Mouse (Mus musculus): Measurements from ENCODE around the gene Scube3.

Gene Scube3

DNA sequence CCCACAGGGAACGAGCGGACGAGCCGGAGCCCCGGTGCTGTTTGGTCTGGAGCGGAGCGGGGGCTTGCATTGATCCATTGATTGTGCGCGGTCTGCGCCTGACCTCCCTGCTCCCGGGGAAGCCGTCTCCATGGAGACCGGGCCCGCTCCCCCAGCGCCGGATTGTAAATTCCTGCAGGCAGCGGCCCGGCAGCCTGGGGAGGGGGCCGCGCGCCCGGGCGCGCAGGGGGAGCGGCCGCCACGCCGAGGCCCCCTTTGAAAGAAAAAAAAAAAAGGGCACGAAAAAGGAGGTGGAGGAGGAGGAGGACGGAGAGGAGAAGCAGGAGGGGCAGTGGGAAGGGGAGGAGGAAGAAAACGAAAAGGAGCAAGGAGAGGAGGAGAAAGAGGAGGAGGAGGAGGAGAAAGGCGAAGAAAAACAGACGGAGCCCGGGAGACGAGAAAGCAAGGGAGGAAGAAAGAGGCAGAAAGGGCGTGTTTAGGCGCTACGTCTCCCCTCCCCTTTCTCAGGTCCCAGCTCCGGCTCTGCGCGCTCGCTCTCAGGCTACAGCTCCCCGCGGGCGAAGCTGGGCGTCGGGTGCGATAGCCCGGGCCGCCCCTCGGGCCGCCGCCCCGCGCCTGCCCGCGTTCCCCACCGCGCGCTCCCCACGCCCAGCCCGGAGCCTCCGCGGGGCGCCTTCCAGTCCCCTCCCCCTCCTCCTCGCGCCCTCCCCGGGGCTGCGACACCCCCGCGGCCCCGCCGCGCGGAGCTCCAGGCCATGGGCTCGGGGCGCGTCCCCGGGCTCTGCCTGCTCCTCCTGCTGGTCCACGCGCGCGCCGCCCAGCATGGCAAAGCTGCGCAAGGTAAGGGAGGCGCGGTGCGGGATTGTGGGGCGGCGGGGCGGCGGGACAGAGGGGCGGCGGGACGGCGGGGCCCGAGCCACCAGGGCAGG, at the start of gene Scube3:
Scube3 (plus strand) TSS at position 371 of the 929 bp plus-strand sequence.
- no peak for DNase-seq (ENCODE audit: low spot score in 2 of 2)

DNA sequence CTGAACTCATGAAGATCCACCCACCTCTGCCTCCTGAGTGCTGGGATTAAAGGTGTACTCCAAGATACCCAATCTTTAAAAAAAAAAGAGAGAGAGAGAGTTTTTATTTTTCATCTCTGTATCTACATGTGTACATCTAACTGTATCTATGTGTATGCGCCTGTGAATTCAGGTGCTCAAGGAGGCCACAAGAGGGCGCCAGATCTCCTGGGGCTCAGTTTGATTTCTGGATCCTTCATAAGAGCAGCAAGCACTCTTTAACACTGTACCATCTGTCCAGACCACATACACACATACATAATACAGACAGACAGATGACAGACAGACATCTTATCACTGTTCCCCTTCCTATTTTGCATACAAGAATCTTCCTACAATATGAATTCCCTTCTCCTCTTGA, 49.6 kb upstream of the Scube3 start:
- DNase-seq (ENCODE audit: low spot score in 2 of 2): no peak

- DNase-seq (ENCODE audit: low spot score in 2 of 2): no peak
These were observed 48.1 kb upstream of the Scube3 start for GRCm38 (mm10) chr17:28093837-28094236.

DNA sequence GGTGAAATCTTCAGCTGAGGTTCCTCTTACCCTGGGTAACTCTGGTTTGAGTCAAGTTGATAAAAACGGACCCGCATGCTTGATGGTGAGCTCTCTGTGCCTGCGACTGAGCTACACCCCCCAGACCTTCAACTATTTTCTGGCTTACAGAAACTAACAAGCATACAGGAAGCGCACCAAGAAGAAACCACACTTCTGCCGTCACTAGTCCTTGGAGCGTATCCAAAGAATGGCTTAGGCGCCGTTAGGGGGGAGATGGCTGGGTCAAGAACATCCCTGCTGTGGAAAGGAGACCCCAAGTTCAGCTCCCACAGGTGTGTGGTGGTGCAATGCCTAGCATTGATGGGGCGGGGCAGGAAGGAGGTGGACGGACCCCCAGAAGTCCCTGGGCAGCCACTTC, 45.5 kb upstream of the Scube3 start:
- no peak for DNase-seq (ENCODE audit: low spot score in 2 of 2)

GRCm38 (mm10) chr17:28097308-28097707, 44.6 kb upstream of the Scube3 start:
- no peak for DNase-seq (ENCODE audit: low spot score in 2 of 2)

- no peak for DNase-seq (ENCODE audit: low spot score in 2 of 2)
These were observed 42.9 kb upstream of the Scube3 start for GRCm38 (mm10) chr17:28099086-28099485.

DNA sequence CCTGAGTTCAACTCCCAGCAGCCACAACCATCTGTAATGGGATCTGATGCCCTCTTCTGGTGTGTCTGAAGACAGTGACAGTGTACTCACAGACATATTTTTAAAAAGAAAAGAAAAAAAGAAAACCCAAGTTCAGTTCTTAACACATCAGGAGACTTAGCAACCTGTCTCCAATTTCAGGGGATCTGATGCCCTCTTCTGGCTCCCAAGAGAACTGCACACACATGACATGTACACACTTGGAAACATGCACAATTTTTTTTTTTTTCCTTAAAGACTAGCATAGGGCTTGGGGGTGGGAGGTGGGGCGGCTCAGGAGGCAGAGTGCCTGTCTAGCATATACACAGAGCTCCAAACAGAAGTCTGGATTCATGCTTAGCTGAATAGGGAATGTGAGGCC, 41.3 kb upstream of the Scube3 start:
- DNase-seq (ENCODE audit: low spot score in 2 of 2): no peak

DNA sequence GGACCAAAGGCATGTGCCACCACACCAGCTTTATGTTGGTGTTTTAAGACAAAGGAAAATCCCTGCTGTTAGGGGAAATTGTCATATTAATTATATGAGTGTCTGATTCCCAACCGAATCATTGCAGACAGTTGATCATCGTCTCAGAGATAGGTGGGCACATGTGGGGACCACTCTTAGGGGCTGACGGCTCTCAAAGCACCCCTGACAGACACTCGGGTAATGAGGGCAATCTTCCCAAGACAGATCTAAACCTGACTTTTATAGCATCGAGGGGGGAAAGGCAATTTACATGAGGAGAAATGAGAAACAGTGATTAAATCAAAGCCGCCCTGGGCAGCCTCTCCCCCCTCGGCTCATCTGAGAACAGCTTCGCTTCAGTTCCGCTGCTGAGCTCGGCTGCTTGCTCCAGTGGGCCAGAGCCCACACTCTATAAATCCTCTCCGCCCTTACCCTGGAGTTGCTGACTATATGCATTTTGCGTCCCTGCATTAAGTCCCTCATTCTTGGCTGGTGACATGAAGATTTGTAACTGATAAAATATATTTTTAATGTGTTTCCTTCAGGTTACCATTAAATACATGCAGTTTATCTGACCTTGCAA, 40.6 kb upstream of the Scube3 start:
- no peak for DNase-seq (ENCODE audit: low spot score in 2 of 2)

GRCm38 (mm10) chr17:28101902-28102319, 40.0 kb upstream of the Scube3 start:
- no peak for DNase-seq (ENCODE audit: low spot score in 2 of 2)

- no peak for DNase-seq (ENCODE audit: low spot score in 2 of 2)
These were observed 37.5 kb upstream of the Scube3 start for GRCm38 (mm10) chr17:28104416-28104815.

- no peak for DNase-seq (ENCODE audit: low spot score in 2 of 2)
These were observed 35.6 kb upstream of the Scube3 start for GRCm38 (mm10) chr17:28106352-28106751.

GRCm38 (mm10) chr17:28107275-28107674, 34.7 kb upstream of the Scube3 start:
- no peak for DNase-seq (ENCODE audit: low spot score in 2 of 2)

DNA sequence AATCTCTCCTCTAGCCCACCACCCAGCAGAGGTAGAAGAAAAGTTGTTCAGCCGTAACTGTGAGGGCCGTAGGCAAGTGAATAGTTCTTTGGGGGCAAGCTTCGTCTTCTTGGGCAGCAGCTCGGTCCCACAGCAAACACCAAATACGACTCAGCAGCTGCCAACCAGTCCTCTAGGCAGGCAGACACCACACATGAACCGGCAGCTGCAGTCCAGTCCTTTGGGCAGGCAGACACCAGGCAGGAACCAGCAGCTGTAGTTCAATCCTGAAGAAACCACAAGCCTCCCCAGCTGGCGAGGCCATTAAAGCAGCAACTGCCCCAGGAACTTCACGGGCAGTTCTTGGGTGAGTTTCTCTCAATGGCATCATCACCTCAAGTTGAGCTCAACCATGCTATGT, 29.7 kb upstream of the Scube3 start:
- DNase-seq (ENCODE audit: low spot score in 2 of 2): no peak

DNA sequence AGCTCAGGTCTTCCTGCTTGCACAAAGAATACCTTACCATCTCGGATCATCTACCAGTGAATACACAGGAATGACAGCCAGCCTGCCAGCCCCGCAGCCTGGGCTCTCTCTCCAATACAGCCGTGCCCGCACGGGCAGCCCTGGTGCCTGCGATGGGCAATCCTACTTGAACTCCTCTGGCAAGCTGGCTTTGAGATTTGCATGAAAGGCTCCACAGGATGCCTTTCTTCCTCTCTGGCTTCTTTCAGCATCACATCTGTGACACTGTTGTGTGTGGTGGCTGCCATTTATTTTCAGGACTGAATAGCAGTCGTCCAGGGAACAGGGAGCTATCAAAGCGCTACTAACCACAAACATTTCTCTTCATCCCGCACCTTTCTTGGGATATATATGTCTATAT, 25.6 kb upstream of the Scube3 start:
- no peak for DNase-seq (ENCODE audit: low spot score in 2 of 2)

GRCm38 (mm10) chr17:28117451-28118209, 24.3 kb upstream of the Scube3 start:
- no peak for DNase-seq (ENCODE audit: low spot score in 2 of 2)

- DNase-seq (ENCODE audit: low spot score in 2 of 2): no peak
These were observed 21.5 kb upstream of the Scube3 start for GRCm38 (mm10) chr17:28120460-28120859.

- DNase-seq (ENCODE audit: low spot score in 2 of 2): no peak
These were observed 19.0 kb upstream of the Scube3 start for GRCm38 (mm10) chr17:28122949-28123348.

DNA sequence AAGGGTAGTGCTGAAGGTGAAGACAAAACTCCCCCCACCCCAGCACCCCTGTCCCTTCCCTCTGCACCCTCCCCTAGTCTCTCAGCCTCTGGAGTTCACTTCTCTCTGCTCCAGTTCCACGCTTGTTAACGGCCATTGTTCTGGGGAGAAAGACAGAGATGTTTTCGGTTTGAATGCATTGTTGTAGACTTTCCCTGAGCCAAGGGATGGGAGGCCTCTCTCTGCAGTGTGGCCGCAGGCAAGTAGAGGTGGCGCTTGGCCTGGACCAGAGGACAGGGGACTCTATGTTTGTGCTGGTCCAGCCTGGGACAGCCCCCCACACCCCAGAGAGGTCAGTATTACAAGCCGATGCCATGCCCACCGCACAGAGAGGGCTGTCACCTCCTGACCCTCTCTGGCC, 18.3 kb upstream of the Scube3 start:
- no peak for DNase-seq (ENCODE audit: low spot score in 2 of 2)

DNA sequence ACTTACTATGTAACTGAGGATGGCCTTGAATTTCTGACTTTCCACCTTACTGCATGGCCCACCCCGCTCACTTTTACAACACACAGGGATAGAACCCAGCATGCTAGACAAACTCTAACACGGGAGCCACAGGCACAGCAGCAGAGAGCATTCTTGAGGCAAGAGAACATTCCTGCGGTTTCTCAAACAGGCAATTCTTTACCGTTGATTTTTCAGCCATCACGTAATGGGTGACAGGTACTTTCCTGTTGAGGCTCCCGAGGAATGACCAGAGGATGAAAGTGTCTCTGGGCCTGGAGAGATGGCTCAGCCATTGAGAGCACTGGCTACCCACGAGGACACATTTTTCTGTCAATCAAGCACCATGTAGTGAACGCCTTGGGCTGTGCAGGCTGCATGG, 17.6 kb upstream of the Scube3 start:
- no peak for DNase-seq (ENCODE audit: low spot score in 2 of 2)

DNA sequence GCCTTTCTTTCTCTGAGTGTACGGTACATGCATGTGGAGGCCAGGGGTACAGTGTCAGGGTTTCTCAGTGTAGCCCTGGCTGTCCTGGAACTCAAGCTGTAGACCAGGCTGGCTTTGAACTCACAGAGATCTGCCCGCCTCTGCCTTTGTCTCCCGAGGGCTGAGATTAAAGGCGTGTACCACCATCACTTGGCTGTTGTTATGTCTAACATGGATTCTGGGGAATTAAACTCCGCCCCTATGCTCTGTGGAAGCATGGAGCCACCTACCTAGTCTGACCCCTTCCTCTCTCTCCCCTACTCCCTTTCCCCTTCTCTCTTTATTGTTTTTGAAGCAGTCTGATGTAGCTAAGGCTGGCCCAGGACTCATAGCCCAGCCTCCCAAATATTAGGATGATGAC, 12.1 kb upstream of the Scube3 start:
- no peak for DNase-seq (ENCODE audit: low spot score in 2 of 2)

DNA sequence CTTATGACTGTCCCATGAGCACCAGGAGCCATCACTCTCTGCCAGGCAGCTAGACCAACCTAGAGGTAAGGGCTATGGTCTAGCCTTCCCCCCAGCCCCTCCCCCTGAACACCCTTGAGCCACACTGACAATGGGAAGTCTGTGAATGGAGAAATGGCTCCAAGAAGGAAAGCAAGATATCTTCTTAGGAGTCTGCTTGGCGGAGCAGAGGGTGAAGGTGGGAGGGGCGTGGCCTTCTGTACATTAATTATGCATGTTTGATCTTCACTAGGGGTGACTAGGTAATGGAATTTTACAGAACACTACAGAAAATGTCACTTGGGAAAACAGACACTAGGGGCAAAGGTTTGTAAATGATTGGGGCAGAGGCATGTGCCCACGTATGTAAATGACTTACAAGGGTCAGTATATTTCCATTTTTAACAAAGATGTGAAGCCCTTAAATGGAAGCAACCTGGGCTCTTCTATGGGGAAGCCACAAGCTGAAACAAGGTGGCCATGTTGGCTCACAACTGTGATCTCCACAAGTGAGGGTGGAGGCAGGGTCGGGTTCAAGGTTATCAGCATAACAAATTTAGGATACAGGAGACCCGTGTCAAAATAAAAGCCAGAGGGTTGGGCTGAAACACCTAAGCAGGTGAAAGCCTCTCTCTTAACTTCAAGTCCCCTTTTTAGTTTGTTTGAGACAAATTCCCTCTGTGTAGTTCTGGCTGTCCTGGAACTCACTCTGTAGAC, 11.4 kb upstream of the Scube3 start:
- no peak for DNase-seq (ENCODE audit: low spot score in 2 of 2)

DNA sequence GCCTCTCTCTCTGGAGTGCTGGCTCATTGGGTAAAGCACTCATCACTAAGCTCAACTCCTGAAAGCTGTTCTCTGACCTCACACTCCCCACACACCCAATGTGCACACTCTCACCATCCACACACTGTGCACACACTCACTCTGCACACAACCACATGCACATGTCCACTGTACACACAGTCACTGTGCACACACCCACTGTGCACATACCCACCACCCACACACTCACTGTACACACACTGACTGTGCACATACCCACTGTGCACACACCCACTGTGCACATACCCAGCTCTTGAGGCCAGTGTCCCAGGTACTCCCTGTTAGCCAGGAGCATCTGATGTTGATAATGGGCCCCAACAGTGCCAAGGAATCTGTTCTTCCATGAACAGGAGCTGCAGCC, 10.8 kb upstream of the Scube3 start:
- DNase-seq (ENCODE audit: low spot score in 2 of 2): no peak

All from frontal cortex, postnatal 25 days (tissue).